Mouse (Mus musculus) cortical plate, adult 2 months (tissue): ENCODE measurements at regions not wholly inside any gene's neighbourhood (a gene's known extent, or its start where the extent isn't known, plus 50 kb on each side); places are given as distances from the start of the nearest gene placed in this dataset.

Experiments
- CTCF ChIP-seq: fragments of 200-500 bp; IDR thresholded peaks from 2 replicates; pipeline ENCODE4 v1.5.1; 2011; ENCODE audit warnings: mild to moderate bottlenecking, control low read depth, low read length; ENCODE audit not compliant: insufficient read depth; ENCODE audit errors: extremely low read depth
- POLR2A ChIP-seq: fragments of 200-500 bp; IDR thresholded peaks from 2 replicates; pipeline ENCODE4 v1.6.1; 2011; ENCODE audit warnings: mild to moderate bottlenecking, low read length, control low read depth; ENCODE audit not compliant: insufficient read depth; ENCODE audit errors: extremely low read depth

DNA sequence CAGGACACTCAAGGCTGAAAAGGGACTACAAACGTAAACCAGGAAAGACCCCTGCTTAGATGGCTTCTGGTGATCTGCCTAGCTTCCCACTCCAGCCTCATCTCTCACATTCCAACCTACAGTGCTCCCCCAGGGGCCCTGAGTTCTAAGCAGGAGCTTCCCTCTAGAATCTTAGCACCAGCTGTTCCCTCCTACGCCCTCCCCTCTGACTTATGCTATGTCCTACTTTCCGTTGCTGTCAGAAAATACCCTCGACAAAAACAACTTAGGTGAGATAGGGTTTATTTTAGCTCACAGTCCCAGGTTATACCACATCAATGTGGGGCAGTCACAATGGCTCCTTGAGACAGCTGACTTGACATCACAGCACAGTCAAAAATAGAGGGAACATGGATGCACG is 71.2 kb downstream of the Spesp1 start:
- no peak for TF ChIP-seq POLR2A
- TF ChIP-seq CTCF = no peak
